Mouse (Mus musculus) heart, embryonic 11.5 days (tissue): ENCODE measurements around the gene Mrpl40. TPM values are rescaled to one million over a fixed set of nuclear protein-coding genes. Genes with fewer than 3 reads are reported as not detected.

Experiments used
- ATAC-seq: fragments of 200-750 bp; cut with Nextera tagmentation; replicated peaks from 2 replicates; pipeline ENCODE4 v1.8.0; 2017; ENCODE audit warnings: moderate library complexity; ENCODE audit not compliant: insufficient number of reproducible peaks, low FRiP score, low TSS enrichment
- H3K27ac ChIP-seq: fragments of 300-500 bp; sonication (generic); 2 replicates; pipeline ENCODE4 v1.5.1; 2014; ENCODE audit warnings: mild to moderate bottlenecking, low read depth, low read length
- H3K27me3 ChIP-seq: fragments of 300-500 bp; sonication (generic); 2 replicates; pipeline ENCODE4 v1.6.1; 2014; ENCODE audit warnings: mild to moderate bottlenecking, low read length, mixed read lengths; ENCODE audit not compliant: control insufficient read depth, insufficient read depth
- H3K36me3 ChIP-seq: fragments of 300-500 bp; sonication (generic); 2 replicates; pipeline ENCODE4 v1.6.1; 2014; ENCODE audit warnings: mild to moderate bottlenecking, low read length, moderate library complexity, mixed read lengths; ENCODE audit not compliant: control insufficient read depth, insufficient read depth
- H3K4me1 ChIP-seq: fragments of 300-500 bp; sonication (generic); 2 replicates; pipeline ENCODE4 v1.6.1; 2014; ENCODE audit warnings: low read length; ENCODE audit not compliant: control insufficient read depth, insufficient read depth
- H3K4me2 ChIP-seq: fragments of 300-500 bp; sonication (generic); 2 replicates; pipeline ENCODE4 v1.6.1; 2014; ENCODE audit warnings: mild to moderate bottlenecking, moderate library complexity
- H3K4me3 ChIP-seq: fragments of 300-500 bp; sonication (generic); 2 replicates; pipeline ENCODE4 v1.5.1; 2014; ENCODE audit warnings: low read depth, low read length
- H3K9ac ChIP-seq: fragments of 300-500 bp; sonication (generic); 2 replicates; pipeline ENCODE4 v1.6.1; 2014; ENCODE audit warnings: mild to moderate bottlenecking, low read depth, low read length, moderate library complexity
- H3K9me3 ChIP-seq: fragments of 300-500 bp; sonication (generic); replicated peaks from 2 replicates; pipeline ENCODE4 v1.6.1; 2016; ENCODE audit warnings: low read length; ENCODE audit not compliant: control insufficient read depth
- WGBS: fragments of 180-500 bp; shearing (Covaris S2); extraction: QIAGEN DNeasy Blood & Tissue Kit; methylation state at CpG from one replicate; pipeline ENCODE4 v1.1.7; 2014; ENCODE audit not compliant: insufficient replicate concordance; 5-methylcytosine and 5-hydroxymethylcytosine counted together
- polyA plus RNA-seq: library from polyadenylated mRNA; unstranded; fragments of >200 nt; fragmentation: Nextera tagmentation; extraction: Ambion mirVana; gene quantifications from 2 replicates; pipeline ENCODE4 v1.2.1, GENCODE M21; 2014

The Mrpl40 gene
- polyA plus RNA-seq, 1 experiment from 2014 or later: 105 TPM

- 96% methylated on average over 4 of the region's 4 CpGs for WGBS
- Histone ChIP-seq H3K4me2 (no peak overlapping the region), H3K27ac (no peak overlapping the region), H3K27me3 (no peaks in the 10 kb centered on the region), H3K4me1 (no peaks in the 10 kb centered on the region), H3K36me3 (no peaks in the 10 kb centered on the region), H3K9ac (no peak overlapping the region), H3K9me3 (no peaks in the 10 kb centered on the region), H3K4me3 (no peak overlapping the region)
- no peak for ATAC-seq
Measured at GRCm38 (mm10) chr16:18838346-18838745, 38.3 kb downstream of the Mrpl40 start.

GRCm38 (mm10) chr16:18836468-18837208 lies 40.0 kb downstream of the Mrpl40 start, which contains the start of the genes 2510002D24Rik and Gm28539:
TSS of gene 2510002D24Rik (plus strand) at chr16:18836578.
TSS of gene Gm28539 (plus strand) at chr16:18836584.
- Histone ChIP-seq H3K4me2 (peak within 1 kb of the TSS; percentile 70), H3K9ac (peak within 1 kb of the TSS; percentile 93), H3K36me3 (0 out of 2 replicates have a peak, but pooled peaks cover 3% of the 10 kb centered on the region), H3K27ac (peak within 1 kb of the TSS; percentile 46; the same call in 1 of the 2 replicates), H3K4me3 (peak within 1 kb of the TSS; percentile 97), H3K27me3 (no peaks in the 10 kb centered on the region), H3K9me3 (no peaks in the 10 kb centered on the region), H3K4me1 (no peaks in the 10 kb centered on the region)
- under 1% methylated on average over 46 of the region's 46 CpGs for WGBS
- ATAC-seq: peak; percentile 96

- H3K27ac ChIP-seq: no peak overlapping the region
- H3K27me3 ChIP-seq: no peaks in the 10 kb centered on the region
- peak overlapping the region; percentile 97 for H3K4me3 ChIP-seq
- H3K4me2 ChIP-seq: peak overlapping the region; percentile 70
- no peaks in the 10 kb centered on the region for H3K4me1 ChIP-seq
- 24% methylated on average over 3 of the region's 3 CpGs for WGBS
- H3K9me3 ChIP-seq: no peaks in the 10 kb centered on the region
- peak overlapping the region; percentile 93; the same call in 1 of the 2 replicates for H3K9ac ChIP-seq
- H3K36me3 ChIP-seq: peaks cover 5% of the 10 kb centered on the region; the same call in 1 of the 2 replicates
- no peak for ATAC-seq
Measured at GRCm38 (mm10) chr16:18836073-18836467, 40.6 kb downstream of the Mrpl40 start.

GRCm38 (mm10) chr16:18833486-18833885 lies 43.2 kb downstream of the Mrpl40 start:
- Histone ChIP-seq H3K27ac (no peak overlapping the region), H3K4me2 (no peak overlapping the region), H3K9me3 (no peaks in the 10 kb centered on the region), H3K27me3 (no peaks in the 10 kb centered on the region), H3K36me3 (peaks cover 12% of the 10 kb centered on the region), H3K4me3 (no peak overlapping the region), H3K9ac (no peak overlapping the region), H3K4me1 (no peaks in the 10 kb centered on the region)
- 67% methylated on average over 2 of the region's 2 CpGs for WGBS
- no peak for ATAC-seq

- Histone ChIP-seq H3K4me3 (no peak overlapping the region), H3K9ac (no peak overlapping the region), H3K9me3 (no peaks in the 10 kb centered on the region), H3K27me3 (no peaks in the 10 kb centered on the region), H3K27ac (no peak overlapping the region), H3K36me3 (peaks cover 31% of the 10 kb centered on the region), H3K4me2 (no peak overlapping the region), H3K4me1 (no peaks in the 10 kb centered on the region)
- ATAC-seq: no peak
- WGBS: 85% methylated on average over 6 of the region's 6 CpGs
Measured at GRCm38 (mm10) chr16:18829102-18829501, 47.6 kb downstream of the Mrpl40 start.

GRCm38 (mm10) chr16:18828630-18829029 lies 48.0 kb downstream of the Mrpl40 start:
- Histone ChIP-seq H3K36me3 (peaks cover 34% of the 10 kb centered on the region), H3K4me2 (no peak overlapping the region), H3K27me3 (no peaks in the 10 kb centered on the region), H3K27ac (no peak overlapping the region), H3K4me1 (no peaks in the 10 kb centered on the region), H3K4me3 (no peak overlapping the region), H3K9ac (no peak overlapping the region), H3K9me3 (no peaks in the 10 kb centered on the region)
- 87% methylated on average over 3 of the region's 3 CpGs for WGBS
- ATAC-seq: no peak

- WGBS: 75% methylated on average over 4 of the region's 4 CpGs
- H3K36me3 ChIP-seq: peaks cover 62% of the 10 kb centered on the region
- no peak for ATAC-seq
Measured at GRCm38 (mm10) chr16:18822925-18823324, 53.7 kb downstream of the Mrpl40 start.

GRCm38 (mm10) chr16:18822356-18822755 lies 54.3 kb downstream of the Mrpl40 start:
- Histone ChIP-seq H3K4me2 (no peak overlapping the region), H3K9ac (no peak overlapping the region), H3K27me3 (no peaks in the 10 kb centered on the region), H3K4me3 (no peak overlapping the region), H3K9me3 (no peaks in the 10 kb centered on the region), H3K36me3 (peaks cover 65% of the 10 kb centered on the region), H3K4me1 (no peaks in the 10 kb centered on the region), H3K27ac (no peak overlapping the region)
- WGBS: 70% methylated on average over 1 of the region's 1 CpGs
- no peak for ATAC-seq

More at GRCm38 (mm10) chr16:18822925-18823324, 53.7 kb downstream of the Mrpl40 start:
- H3K27ac ChIP-seq: no peak overlapping the region
- H3K9ac ChIP-seq: no peak overlapping the region
- no peaks in the 10 kb centered on the region for H3K4me1 ChIP-seq
- H3K4me3 ChIP-seq: no peak overlapping the region
- no peaks in the 10 kb centered on the region for H3K9me3 ChIP-seq
- no peaks in the 10 kb centered on the region for H3K27me3 ChIP-seq
- no peak overlapping the region for H3K4me2 ChIP-seq
